Comparison of ENCODE assay signal across 29 mouse cellular contexts in genomic region chr10:67618112-67618511, GRCm38 (mm10).
A peak's percentile ranks its signal among the peaks of the same experiment; 100 is the strongest.
DNase-seq lines count a peak whose midpoint lies in the region; ATAC-seq and TF ChIP-seq lines count a peak whose summit lies in the region.
"Had no signal": no experiment of that assay in that cellular context is flagged by ENCODE, and none has a peak within 500 bp of the region (broad histone marks: within the 10 kb centered on the region; RNA-seq: fewer than 3 reads in every experiment).

No protein-coding gene starts in this region.

- no peak for TF ChIP-seq CTCF in intestine, postnatal 0 days (IDR thresholded peaks at IDR 0.05; ENCODE audit: low read depth)

- H3K4me3 ChIP-seq in intestine, postnatal 0 days (ENCODE audit: low read depth, low read length): no peak overlapping the region
- H3K4me3 ChIP-seq: forebrain, embryonic 13.5 days; heart, embryonic 10.5 days; heart, embryonic 15.5 days; limb, embryonic 13.5 days; lung, embryonic 15.5 days; myocyte; neural tube, embryonic 12.5 days had no signal

- no peaks in the 10 kb centered on the region for H3K27me3 ChIP-seq in intestine, postnatal 0 days (replicated peaks; ENCODE audit: control insufficient read depth, insufficient read depth, low read length)
- H3K27me3 ChIP-seq: heart, embryonic 15.5 days; limb, embryonic 13.5 days; lung, embryonic 15.5 days; neural tube, embryonic 12.5 days had no signal

- H3K36me3 ChIP-seq in intestine, postnatal 0 days (ENCODE audit: control insufficient read depth, insufficient read depth): no peaks in the 10 kb centered on the region
- H3K36me3 ChIP-seq: heart, embryonic 10.5 days; heart, embryonic 15.5 days; limb, embryonic 13.5 days; lung, embryonic 15.5 days; neural tube, embryonic 12.5 days had no signal

- DNase-seq in layer of hippocampus, adult 9-11 months: peak; percentile 12
- DNase-seq in layer of hippocampus, postnatal 10 days (ENCODE audit: low spot score in 2 of 2): no peak
- peak; percentile 10 for DNase-seq in 3134 (ENCODE audit: extremely low read depth, insufficient read length, low spot score)
- DNase-seq in left cerebral cortex, postnatal 25 days (ENCODE audit: low spot score in 2 of 2): peak; percentile 14 to 57
- peak; percentile 14 for DNase-seq in right cerebral cortex, postnatal 25 days
- DNase-seq: adrenal gland, adult 2 months; B cell, adult 2 months; cerebellum, adult 8-10 months; cerebellum, postnatal 25 days; gastrocnemius, postnatal 14 days; heart, adult 11 months; kidney, adult 8-10 months; kidney, postnatal 4 days; lung, postnatal 36 days; thymus, postnatal 4 days had no signal

- H3K9me3 ChIP-seq in intestine, postnatal 0 days (ENCODE audit: control insufficient read depth): no peaks in the 10 kb centered on the region
- H3K9me3 ChIP-seq: forebrain, embryonic 13.5 days; heart, embryonic 10.5 days; heart, embryonic 15.5 days; limb, embryonic 13.5 days; lung, embryonic 15.5 days; neural tube, embryonic 12.5 days had no signal

- no peak overlapping the region for H3K9ac ChIP-seq in intestine, postnatal 0 days (ENCODE audit: low read depth, low read length)
- H3K9ac ChIP-seq: forebrain, embryonic 13.5 days; heart, embryonic 15.5 days; limb, embryonic 13.5 days; lung, embryonic 15.5 days; neural tube, embryonic 12.5 days had no signal

- no peak for ATAC-seq in intestine, postnatal 0 days
- ATAC-seq in activated CD4-positive, CD25-positive, alpha-beta regulatory T cell, adult 4 months: no peak
- ATAC-seq: forebrain, embryonic 13.5 days; hindbrain, embryonic 16.5 days; midbrain, embryonic 16.5 days had no signal

- H3K4me2 ChIP-seq in intestine, postnatal 0 days (replicated peaks; ENCODE audit: low read depth): no peak overlapping the region
- H3K4me2 ChIP-seq: forebrain, embryonic 13.5 days; heart, embryonic 15.5 days; limb, embryonic 13.5 days; liver, embryonic 11.5 days; lung, embryonic 15.5 days; midbrain, embryonic 11.5 days; neural tube, embryonic 12.5 days had no signal

- H3K4me1 ChIP-seq in intestine, postnatal 0 days (replicated peaks; ENCODE audit: control insufficient read depth, insufficient read depth, low read length): no peaks in the 10 kb centered on the region
- H3K4me1 ChIP-seq: forebrain, embryonic 13.5 days; heart, embryonic 10.5 days; heart, embryonic 15.5 days; limb, embryonic 13.5 days; lung, embryonic 15.5 days; neural tube, embryonic 12.5 days had no signal

- H3K27ac ChIP-seq in intestine, postnatal 0 days (ENCODE audit: low read depth, low read length): no peak overlapping the region
- H3K27ac ChIP-seq: forebrain, embryonic 13.5 days; heart, embryonic 10.5 days; heart, embryonic 15.5 days; kidney, postnatal 0 days; limb, embryonic 13.5 days; lung, embryonic 15.5 days; neural tube, embryonic 12.5 days had no signal

- intact Hi-C loops in left cerebral cortex, postnatal 25 days (cut with DNase I): no loop called here

- 77% methylated on average over 5 of the region's 5 CpGs for WGBS in intestine, postnatal 0 days

Comparison
In these comparisons a context has a peak if more than half of its experiments do, and no peak if none do; other contexts are left out.
1. DNase-seq: peak in layer of hippocampus, adult 9-11 months (single experiment), 3134 (single experiment), left cerebral cortex, postnatal 25 days (2 of 2) and right cerebral cortex, postnatal 25 days (single experiment); none in layer of hippocampus, postnatal 10 days (0 of 2).